Mouse (Mus musculus): Measurements from ENCODE around the gene Vapa.
"Not testable (repeated sequence)": the region's sequence is repeated elsewhere in the genome, so short reads cannot be mapped to it uniquely, and the experiment has no call there.

Vapa gene

GRCm38 (mm10) chr17:65571866-65572265 lies 41.5 kb downstream of the Vapa start:
- in situ Hi-C loops (cut with MboI, MseI), result no loop called here

- in situ Hi-C loops (cut with MboI, MseI), result no loop called here
Measured at GRCm38 (mm10) chr17:65571466-65571865, 41.9 kb downstream of the Vapa start.

- in situ Hi-C loops (cut with MboI, MseI), result no loop called here
Measured at GRCm38 (mm10) chr17:65564189-65564588, 49.2 kb downstream of the Vapa start.

GRCm38 (mm10) chr17:65563345-65563744 lies 50.0 kb downstream of the Vapa start:
- in situ Hi-C loops (cut with MboI, MseI), result no loop called here

- in situ Hi-C loops (cut with MboI, MseI), result no loop called here
Measured at GRCm38 (mm10) chr17:65562761-65563160, 50.6 kb downstream of the Vapa start.

GRCm38 (mm10) chr17:65561361-65562015 lies 51.9 kb downstream of the Vapa start:
- in situ Hi-C loops (cut with MboI, MseI), result no loop called here

- in situ Hi-C loops (cut with MboI, MseI), result no loop called here
Measured at GRCm38 (mm10) chr17:65559273-65559672, 54.1 kb downstream of the Vapa start.

- in situ Hi-C loops (cut with MboI, MseI), result no loop called here
Measured at GRCm38 (mm10) chr17:65558788-65559187, 54.6 kb downstream of the Vapa start.

- in situ Hi-C loops (cut with MboI, MseI), result no loop called here
Measured at GRCm38 (mm10) chr17:65558217-65558616, 55.1 kb downstream of the Vapa start.

GRCm38 (mm10) chr17:65557212-65557611 lies 56.1 kb downstream of the Vapa start:
- in situ Hi-C loops (cut with MboI, MseI), result no loop called here

- in situ Hi-C loops (cut with MboI, MseI), result no loop called here
Measured at GRCm38 (mm10) chr17:65556798-65557197, 56.6 kb downstream of the Vapa start.

GRCm38 (mm10) chr17:65552426-65552997 lies 60.8 kb downstream of the Vapa start:
- in situ Hi-C loops (cut with MboI, MseI), result no loop called here

GRCm38 (mm10) chr17:65550357-65550756 lies 63.0 kb downstream of the Vapa start:
- in situ Hi-C loops (cut with MboI, MseI), result no loop called here

GRCm38 (mm10) chr17:65548698-65549365 lies 64.5 kb downstream of the Vapa start:
- in situ Hi-C loops (cut with MboI, MseI), result loop anchor here in 1 of 2 experiments (10.0 kb wide), 1 partner anchor 1584 kb away; no protein-coding TSS in a partner anchor

GRCm38 (mm10) chr17:65546221-65546620 lies 67.1 kb downstream of the Vapa start:
- in situ Hi-C loops (cut with MboI, MseI), result loop anchor here in 1 of 2 experiments (10.0 kb wide), 1 partner anchor 1581 kb away; no protein-coding TSS in a partner anchor

- in situ Hi-C loops (cut with MboI, MseI), result loop anchor here in 1 of 2 experiments (10.0 kb wide), 1 partner anchor 1576 kb away; no protein-coding TSS in a partner anchor
Measured at GRCm38 (mm10) chr17:65540441-65541272, 72.7 kb downstream of the Vapa start, which contains the start of gene Tmem232. Gene Tmem232 (minus strand): TSS chr17:65540782.

GRCm38 (mm10) chr17:65536156-65536555 lies 77.2 kb downstream of the Vapa start:
- in situ Hi-C loops (cut with MboI, MseI), result no loop called here

GRCm38 (mm10) chr17:65532381-65532780 lies 81.0 kb downstream of the Vapa start:
- in situ Hi-C loops (cut with MboI, MseI), result not testable (repeated sequence)
